Mouse (Mus musculus): ENCODE data around the gene Slc5a10. TPM values are rescaled to one million over a fixed set of nuclear protein-coding genes. Genes with fewer than 3 reads are reported as not detected.

Gene Slc5a10
- polyA plus RNA-seq, 2 experiments = 0.04 TPM; not detected in 1

GRCm38 (mm10) chr11:61732672-61733071 lies 12.0 kb upstream of the Slc5a10 start:
- H3K27me3 ChIP-seq (ENCODE audit: control insufficient read depth, insufficient read depth, low read length) = no peaks in the 10 kb centered on the region
- H3K36me3 ChIP-seq (ENCODE audit: control insufficient read depth, insufficient read depth, low read length) = peaks cover 83% of the 10 kb centered on the region
- no peak for DNase-seq (ENCODE audit: low spot score)
- no peak overlapping the region for H3K4me3 ChIP-seq (replicated peaks; ENCODE audit: low read length)
- no peak for ATAC-seq (ENCODE audit: low FRiP score, low read depth)
- no peaks in the 10 kb centered on the region for H3K9me3 ChIP-seq (ENCODE audit: control insufficient read depth, low read length)
- no peak overlapping the region for H3K9ac ChIP-seq (ENCODE audit: low read depth, low read length, severe bottlenecking)
- H3K27ac ChIP-seq (replicated peaks; ENCODE audit: low read depth, low read length) = no peak overlapping the region
- WGBS = 88% methylated on average over 7 of the region's 7 CpGs
- no peaks in the 10 kb centered on the region for H3K4me1 ChIP-seq (ENCODE audit: control insufficient read depth, insufficient read depth, low read length)
- TF ChIP-seq POLR2A (IDR thresholded peaks at IDR 0.05; ENCODE audit: borderline replicate concordance, extremely low read depth, insufficient read depth, insufficient read length) = no peak
- H3K4me2 ChIP-seq (replicated peaks; ENCODE audit: low read depth, low read length, severe bottlenecking) = no peak overlapping the region

GRCm38 (mm10) chr11:61728037-61728436 lies 7.4 kb upstream of the Slc5a10 start:
- Histone ChIP-seq H3K27ac (replicated peaks; ENCODE audit: low read depth, low read length) (no peak overlapping the region), H3K4me1 (ENCODE audit: control insufficient read depth, insufficient read depth, low read length) (no peaks in the 10 kb centered on the region), H3K9ac (ENCODE audit: low read depth, low read length, severe bottlenecking) (no peak overlapping the region), H3K27me3 (ENCODE audit: control insufficient read depth, insufficient read depth, low read length) (no peaks in the 10 kb centered on the region), H3K36me3 (ENCODE audit: control insufficient read depth, insufficient read depth, low read length) (peaks cover 56% of the 10 kb centered on the region), H3K9me3 (ENCODE audit: control insufficient read depth, low read length) (no peaks in the 10 kb centered on the region), H3K4me2 (replicated peaks; ENCODE audit: low read depth, low read length, severe bottlenecking) (no peak overlapping the region), H3K4me3 (replicated peaks; ENCODE audit: low read length) (no peak overlapping the region)
- 53% methylated on average over 2 of the region's 2 CpGs for WGBS
- no peak for DNase-seq (ENCODE audit: low spot score)
- ATAC-seq (ENCODE audit: low FRiP score, low read depth) = no peak
- TF ChIP-seq POLR2A (IDR thresholded peaks at IDR 0.05; ENCODE audit: borderline replicate concordance, extremely low read depth, insufficient read depth, insufficient read length) = no peak

GRCm38 (mm10) chr11:61722077-61722476 lies 1.5 kb upstream of the Slc5a10 start:
- no peaks in the 10 kb centered on the region for H3K4me1 ChIP-seq (ENCODE audit: control insufficient read depth, insufficient read depth, low read length)
- H3K9me3 ChIP-seq (ENCODE audit: control insufficient read depth, low read length) = no peaks in the 10 kb centered on the region
- DNase-seq (ENCODE audit: low spot score) = no peak
- no peak overlapping the region for H3K4me2 ChIP-seq (replicated peaks; ENCODE audit: low read depth, low read length, severe bottlenecking)
- 0 out of 2 replicates have a peak, but pooled peaks cover 6% of the 10 kb centered on the region for H3K36me3 ChIP-seq (ENCODE audit: control insufficient read depth, insufficient read depth, low read length)
- 79% methylated on average over 5 of the region's 5 CpGs for WGBS
- ATAC-seq (ENCODE audit: low FRiP score, low read depth) = no peak
- H3K4me3 ChIP-seq (replicated peaks; ENCODE audit: low read length) = no peak overlapping the region
- no peak overlapping the region for H3K9ac ChIP-seq (ENCODE audit: low read depth, low read length, severe bottlenecking)
- H3K27ac ChIP-seq (replicated peaks; ENCODE audit: low read depth, low read length) = no peak overlapping the region
- no peaks in the 10 kb centered on the region for H3K27me3 ChIP-seq (ENCODE audit: control insufficient read depth, insufficient read depth, low read length)
- no peak for TF ChIP-seq POLR2A (IDR thresholded peaks at IDR 0.05; ENCODE audit: borderline replicate concordance, extremely low read depth, insufficient read depth, insufficient read length)

- H3K36me3 ChIP-seq (ENCODE audit: control insufficient read depth, insufficient read depth, low read length) = no peaks in the 10 kb centered on the region
- H3K4me2 ChIP-seq (replicated peaks; ENCODE audit: low read depth, low read length, severe bottlenecking) = no peak overlapping the region
- WGBS = 68% methylated on average over 8 of the region's 8 CpGs
- no peak overlapping the region for H3K4me3 ChIP-seq (replicated peaks; ENCODE audit: low read length)
- ATAC-seq (ENCODE audit: low FRiP score, low read depth) (no peak), DNase-seq (ENCODE audit: low spot score) (no peak)
- no peaks in the 10 kb centered on the region for H3K9me3 ChIP-seq (ENCODE audit: control insufficient read depth, low read length)
- H3K27me3 ChIP-seq (ENCODE audit: control insufficient read depth, insufficient read depth, low read length) = no peaks in the 10 kb centered on the region
- no peak overlapping the region for H3K9ac ChIP-seq (ENCODE audit: low read depth, low read length, severe bottlenecking)
- H3K27ac ChIP-seq (replicated peaks; ENCODE audit: low read depth, low read length) = no peak overlapping the region
- no peak for TF ChIP-seq POLR2A (IDR thresholded peaks at IDR 0.05; ENCODE audit: borderline replicate concordance, extremely low read depth, insufficient read depth, insufficient read length)
- no peaks in the 10 kb centered on the region for H3K4me1 ChIP-seq (ENCODE audit: control insufficient read depth, insufficient read depth, low read length)
These were observed 800 bp downstream of the Slc5a10 start for GRCm38 (mm10) chr11:61719826-61720225.

GRCm38 (mm10) chr11:61719387-61719786 lies 1.2 kb downstream of the Slc5a10 start:
- no peak for TF ChIP-seq POLR2A (IDR thresholded peaks at IDR 0.05; ENCODE audit: borderline replicate concordance, extremely low read depth, insufficient read depth, insufficient read length)
- Histone ChIP-seq H3K9ac (ENCODE audit: low read depth, low read length, severe bottlenecking) (no peak overlapping the region), H3K27ac (replicated peaks; ENCODE audit: low read depth, low read length) (no peak overlapping the region), H3K4me2 (replicated peaks; ENCODE audit: low read depth, low read length, severe bottlenecking) (no peak overlapping the region), H3K9me3 (ENCODE audit: control insufficient read depth, low read length) (no peaks in the 10 kb centered on the region), H3K4me3 (replicated peaks; ENCODE audit: low read length) (no peak overlapping the region), H3K4me1 (ENCODE audit: control insufficient read depth, insufficient read depth, low read length) (no peaks in the 10 kb centered on the region), H3K36me3 (ENCODE audit: control insufficient read depth, insufficient read depth, low read length) (no peaks in the 10 kb centered on the region), H3K27me3 (ENCODE audit: control insufficient read depth, insufficient read depth, low read length) (no peaks in the 10 kb centered on the region)
- ATAC-seq (ENCODE audit: low FRiP score, low read depth) (no peak), DNase-seq (ENCODE audit: low spot score) (no peak)
- WGBS = 53% methylated on average over 3 of the region's 3 CpGs

- Histone ChIP-seq H3K9me3 (ENCODE audit: control insufficient read depth, low read length) (no peaks in the 10 kb centered on the region), H3K27me3 (ENCODE audit: control insufficient read depth, insufficient read depth, low read length) (no peaks in the 10 kb centered on the region), H3K4me2 (replicated peaks; ENCODE audit: low read depth, low read length, severe bottlenecking) (no peak overlapping the region), H3K4me1 (ENCODE audit: control insufficient read depth, insufficient read depth, low read length) (no peaks in the 10 kb centered on the region), H3K9ac (ENCODE audit: low read depth, low read length, severe bottlenecking) (no peak overlapping the region), H3K4me3 (replicated peaks; ENCODE audit: low read length) (no peak overlapping the region), H3K27ac (replicated peaks; ENCODE audit: low read depth, low read length) (no peak overlapping the region), H3K36me3 (ENCODE audit: control insufficient read depth, insufficient read depth, low read length) (no peaks in the 10 kb centered on the region)
- TF ChIP-seq POLR2A (IDR thresholded peaks at IDR 0.05; ENCODE audit: borderline replicate concordance, extremely low read depth, insufficient read depth, insufficient read length) = no peak
- ATAC-seq (ENCODE audit: low FRiP score, low read depth) (no peak), DNase-seq (ENCODE audit: low spot score) (no peak)
- WGBS = 62% methylated on average over 5 of the region's 5 CpGs
These were observed 2.6 kb downstream of the Slc5a10 start for GRCm38 (mm10) chr11:61717990-61718389.
